Mouse (Mus musculus): ENCODE data around the gene Bcl6.

Bcl6 gene

GRCm38 (mm10) chr16:23927301-23928114 is 61.1 kb downstream of the Bcl6 start:
- DNase-seq (ENCODE audit: extremely low spot score) = no peak

GRCm38 (mm10) chr16:23922906-23923305 is 65.7 kb downstream of the Bcl6 start:
- DNase-seq (ENCODE audit: extremely low spot score) = no peak

GRCm38 (mm10) chr16:23921697-23922096 is 67.0 kb downstream of the Bcl6 start:
- no peak for DNase-seq (ENCODE audit: extremely low spot score)

GRCm38 (mm10) chr16:23919418-23919817 is 69.2 kb downstream of the Bcl6 start:
- DNase-seq (ENCODE audit: extremely low spot score) = no peak

All from embryo, embryonic 9.5 days (tissue).